Mouse (Mus musculus) liver, embryonic 16.5 days (tissue): ENCODE results near the gene Helq. TPM values are rescaled to one million over a fixed set of nuclear protein-coding genes. Genes with fewer than 3 reads are reported as not detected.
A peak's percentile ranks its signal among the peaks of the same experiment; 100 is the strongest.

Experiments
- ATAC-seq: fragments of 200-750 bp; cut with Nextera tagmentation; 2 replicates; pipeline ENCODE4 v1.8.0; 2017; ENCODE audit warnings: low read depth, mild to moderate bottlenecking, moderate number of reproducible peaks, moderate library complexity
- H3K27ac ChIP-seq: fragments of 300-500 bp; sonication (generic); 2 replicates; pipeline ENCODE4 v1.5.1; 2014; ENCODE audit warnings: mild to moderate bottlenecking, low read length
- H3K27me3 ChIP-seq: fragments of 300-500 bp; sonication (generic); 2 replicates; pipeline ENCODE4 v1.6.1; 2014; ENCODE audit warnings: low read depth, low read length, mixed read lengths; ENCODE audit not compliant: control insufficient read depth, insufficient read depth
- H3K36me3 ChIP-seq: fragments of 300-500 bp; sonication (generic); 2 replicates; pipeline ENCODE4 v1.6.1; 2014; ENCODE audit warnings: mild to moderate bottlenecking; ENCODE audit not compliant: control insufficient read depth, insufficient read depth
- H3K4me1 ChIP-seq: fragments of 300-500 bp; sonication (generic); 2 replicates; pipeline ENCODE4 v1.6.1; 2014; ENCODE audit warnings: low read depth, low read length, mixed read lengths; ENCODE audit not compliant: control insufficient read depth
- H3K4me2 ChIP-seq: fragments of 300-500 bp; sonication (generic); 2 replicates; pipeline ENCODE4 v1.6.1; 2014; ENCODE audit warnings: low read depth, low read length, mixed read lengths
- H3K4me3 ChIP-seq: fragments of 300-500 bp; sonication (generic); 2 replicates; pipeline ENCODE4 v1.5.1; 2014; ENCODE audit warnings: low read depth, mild to moderate bottlenecking, low read length
- H3K9ac ChIP-seq: fragments of 300-500 bp; sonication (generic); 2 replicates; pipeline ENCODE4 v1.6.1; 2014; ENCODE audit warnings: low read depth, low read length
- H3K9me3 ChIP-seq: fragments of 300-500 bp; sonication (generic); replicated peaks from 2 replicates; pipeline ENCODE4 v1.6.1; 2016; ENCODE audit warnings: low read length; ENCODE audit not compliant: control insufficient read depth
- WGBS: fragments of 180-500 bp; shearing (Covaris S2); extraction: QIAGEN DNeasy Blood & Tissue Kit; methylation state at CpG from one replicate; pipeline ENCODE4 v1.1.7; 2014; ENCODE audit not compliant: insufficient replicate concordance; 5-methylcytosine and 5-hydroxymethylcytosine counted together
- polyA plus RNA-seq: library from polyadenylated mRNA; unstranded; fragments of >200 nt; fragmentation: Nextera tagmentation; extraction: Ambion mirVana; gene quantifications from 2 replicates; pipeline ENCODE4 v1.2.1, GENCODE M21; 2015

The Helq gene
- polyA plus RNA-seq, result 8.4 and 8.6 TPM in 2 replicates

DNA sequence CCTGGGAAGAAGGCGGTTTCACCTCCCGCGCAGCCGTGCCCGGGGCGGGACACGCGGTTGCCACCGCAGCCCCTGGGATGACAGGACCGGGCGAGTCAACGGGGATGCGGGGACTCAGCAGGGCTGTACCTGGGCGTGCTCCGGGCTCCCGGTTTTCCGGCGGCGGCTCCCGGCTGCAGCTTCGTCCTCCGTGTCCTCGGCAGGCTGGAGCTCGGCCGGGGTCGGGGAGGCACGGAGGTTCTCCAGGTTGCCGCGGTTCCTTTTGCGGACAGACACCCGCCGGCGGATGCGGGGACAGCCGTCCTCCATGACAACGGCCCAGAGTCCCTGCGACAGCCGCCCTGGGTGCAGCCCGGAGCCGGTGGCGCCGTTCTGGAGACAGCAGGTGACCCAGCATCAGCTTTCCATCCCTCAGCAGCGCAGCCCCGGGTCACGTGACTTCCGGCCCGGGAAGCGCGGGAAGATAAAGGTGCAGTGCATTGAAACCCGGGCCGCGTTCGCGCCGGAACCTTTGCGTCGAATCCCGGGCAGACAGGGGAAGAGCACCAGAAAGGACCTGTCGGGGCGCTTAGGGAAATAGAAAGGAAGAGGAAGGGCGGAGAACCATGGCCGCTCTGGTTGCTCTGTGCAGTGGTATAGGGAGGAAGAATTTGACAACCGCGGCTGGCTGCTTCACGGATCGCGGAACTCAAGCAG, at the start of gene Helq, which contains the start of gene Mrps18c:
Helq (minus strand) TSS at position 434 of the 696 bp plus-strand sequence.
Mrps18c (plus strand) TSS at position 463 of the 696 bp plus-strand sequence.
- no peaks in the 10 kb centered on the region for H3K27me3 ChIP-seq
- ATAC-seq, result peak; percentile 97
- WGBS, result under 1% methylated on average over 67 of the region's 67 CpGs
- peaks cover 10% of the 10 kb centered on the region for H3K4me1 ChIP-seq
- H3K9ac ChIP-seq, result peak within 1 kb of the TSS; percentile 84
- peak within 1 kb of the TSS; percentile 90 for H3K4me2 ChIP-seq
- H3K36me3 ChIP-seq, result peaks cover 17% of the 10 kb centered on the region
- peak within 1 kb of the TSS; percentile 92 for H3K4me3 ChIP-seq
- no peaks in the 10 kb centered on the region for H3K9me3 ChIP-seq
- H3K27ac ChIP-seq, result peak within 1 kb of the TSS; percentile 61

DNA sequence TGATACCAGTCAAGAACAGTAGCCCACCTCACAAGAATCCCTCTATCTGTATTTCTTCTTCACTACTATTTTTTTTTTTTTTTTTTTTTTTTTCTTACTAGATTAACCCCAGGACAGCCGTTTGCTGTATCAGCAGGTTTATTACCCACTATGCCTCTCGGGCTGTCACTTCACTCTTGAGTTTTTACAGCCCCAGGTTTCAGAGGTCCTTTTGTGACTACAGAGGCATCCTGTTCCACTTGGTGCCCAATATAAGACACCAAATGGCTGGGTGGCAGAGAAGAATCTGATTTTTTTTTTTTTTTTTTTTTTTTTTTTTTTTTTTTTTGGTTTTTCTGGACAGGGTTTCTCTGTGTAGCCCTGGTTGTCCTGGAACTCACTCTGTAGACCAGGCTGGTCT, 48.7 kb upstream of the Helq start:
- Histone ChIP-seq H3K4me3 (peak overlapping the region; percentile 62), H3K4me2 (peak overlapping the region; percentile 63), H3K9ac (no peak overlapping the region), H3K36me3 (no peaks in the 10 kb centered on the region), H3K27me3 (peaks cover 36% of the 10 kb centered on the region), H3K4me1 (no peaks in the 10 kb centered on the region), H3K9me3 (no peaks in the 10 kb centered on the region), H3K27ac (no peak overlapping the region)
- 4% methylated on average over 2 of the region's 2 CpGs for WGBS
- ATAC-seq, result no peak

DNA sequence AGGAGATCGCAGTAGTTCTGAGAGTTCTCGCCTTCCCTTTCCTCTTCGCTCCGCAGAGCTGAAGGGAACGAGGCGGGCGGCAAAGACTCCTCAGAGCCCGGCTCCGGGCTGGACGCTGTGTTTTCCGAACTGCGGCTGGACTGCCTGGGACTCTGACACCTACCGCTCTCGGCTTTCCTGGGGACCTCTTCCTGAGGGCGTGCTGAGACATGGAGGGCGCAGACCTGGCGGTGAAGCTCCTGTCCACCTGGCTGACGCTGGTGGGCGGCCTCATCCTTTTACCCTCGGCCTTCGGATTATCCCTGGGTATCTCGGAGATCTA, 48.2 kb upstream of the Helq start:
- no peaks in the 10 kb centered on the region for H3K4me1 ChIP-seq
- H3K9me3 ChIP-seq, result no peaks in the 10 kb centered on the region
- peak overlapping the region; percentile 65 for H3K27ac ChIP-seq
- peaks cover 36% of the 10 kb centered on the region for H3K27me3 ChIP-seq
- H3K36me3 ChIP-seq, result no peaks in the 10 kb centered on the region
- WGBS, result under 1% methylated on average over 20 of the region's 22 CpGs
- ATAC-seq, result peak; percentile 49
- peak overlapping the region; percentile 59 for H3K9ac ChIP-seq
- H3K4me3 ChIP-seq, result peak overlapping the region; percentile 62
- peak overlapping the region; percentile 63 for H3K4me2 ChIP-seq

DNA sequence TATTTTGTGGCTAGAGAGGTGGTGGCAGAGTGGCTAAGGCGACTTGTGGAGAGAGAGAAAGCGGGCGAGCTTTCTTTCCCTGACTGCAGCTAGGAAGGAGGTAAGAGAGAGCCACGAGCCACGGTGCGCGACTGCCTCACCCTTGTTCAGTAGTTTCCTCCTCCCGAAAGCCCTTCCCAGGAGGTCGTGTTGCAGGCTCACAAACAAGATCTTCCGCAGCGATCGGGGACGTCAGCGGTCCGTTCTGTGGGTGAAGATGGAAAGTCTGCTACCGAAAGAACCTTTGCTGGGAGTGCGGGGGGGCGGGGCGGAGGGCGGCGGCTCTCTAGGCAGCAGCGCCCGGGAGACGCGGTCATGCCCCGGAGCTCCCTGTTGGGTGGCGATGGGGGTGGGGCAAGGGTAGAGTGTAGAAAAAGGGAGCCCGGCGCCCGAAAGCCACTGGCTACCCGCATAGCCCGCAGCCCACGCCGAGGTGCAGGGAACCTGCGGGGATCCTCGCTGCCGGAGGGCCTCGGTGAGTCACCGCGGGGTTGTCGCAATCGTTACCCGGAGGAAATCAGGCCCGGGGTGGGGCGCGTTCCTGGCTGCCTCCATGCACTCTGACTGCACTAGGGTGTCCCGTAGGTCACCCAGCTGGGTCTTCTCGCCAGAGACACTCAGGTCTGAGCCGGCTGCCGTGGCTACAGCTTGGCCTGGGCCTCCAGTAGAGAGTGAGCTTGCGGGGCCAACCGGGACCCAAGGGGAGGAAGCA, 47.6 kb upstream of the Helq start:
- no peaks in the 10 kb centered on the region for H3K9me3 ChIP-seq
- H3K4me2 ChIP-seq, result peak overlapping the region; percentile 63
- no peaks in the 10 kb centered on the region for H3K4me1 ChIP-seq
- H3K9ac ChIP-seq, result peak overlapping the region; percentile 59
- under 1% methylated on average over 52 of the region's 52 CpGs for WGBS
- peak; percentile 82 for ATAC-seq
- peak overlapping the region; percentile 65 for H3K27ac ChIP-seq
- H3K27me3 ChIP-seq, result peaks cover 36% of the 10 kb centered on the region
- H3K4me3 ChIP-seq, result peak overlapping the region; percentile 62
- no peaks in the 10 kb centered on the region for H3K36me3 ChIP-seq

DNA sequence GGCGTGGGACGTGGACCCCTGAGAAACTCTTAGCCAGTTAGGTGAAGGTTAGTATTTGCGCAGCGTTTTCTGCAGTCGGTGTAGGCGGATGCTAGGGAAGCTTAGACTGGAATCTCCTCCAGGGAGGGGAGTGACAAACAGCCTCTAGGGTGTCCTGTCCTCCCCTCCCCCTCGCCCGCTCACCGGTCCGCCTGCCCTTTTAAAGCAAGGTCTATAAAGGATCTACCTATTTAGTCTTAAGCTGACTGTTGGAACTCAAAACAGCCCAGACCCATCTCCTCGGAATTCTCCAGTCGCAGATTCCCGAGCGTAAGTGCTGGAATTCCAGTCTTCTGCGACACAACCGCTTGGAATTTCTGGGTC, 47.1 kb upstream of the Helq start, which contains the start of gene Gpat3:
Gpat3 (plus strand) TSS at position 229 of the 363 bp plus-strand sequence.
- WGBS, result under 1% methylated on average over 16 of the region's 16 CpGs
- peaks cover 36% of the 10 kb centered on the region for H3K27me3 ChIP-seq
- no peaks in the 10 kb centered on the region for H3K9me3 ChIP-seq
- ATAC-seq, result no peak
- no peaks in the 10 kb centered on the region for H3K4me1 ChIP-seq
- H3K36me3 ChIP-seq, result no peaks in the 10 kb centered on the region
- peak within 1 kb of the TSS; percentile 59 for H3K9ac ChIP-seq
- H3K4me2 ChIP-seq, result peak within 1 kb of the TSS; percentile 63
- peak within 1 kb of the TSS; percentile 62 for H3K4me3 ChIP-seq
- peak within 1 kb of the TSS; percentile 65 for H3K27ac ChIP-seq

DNA sequence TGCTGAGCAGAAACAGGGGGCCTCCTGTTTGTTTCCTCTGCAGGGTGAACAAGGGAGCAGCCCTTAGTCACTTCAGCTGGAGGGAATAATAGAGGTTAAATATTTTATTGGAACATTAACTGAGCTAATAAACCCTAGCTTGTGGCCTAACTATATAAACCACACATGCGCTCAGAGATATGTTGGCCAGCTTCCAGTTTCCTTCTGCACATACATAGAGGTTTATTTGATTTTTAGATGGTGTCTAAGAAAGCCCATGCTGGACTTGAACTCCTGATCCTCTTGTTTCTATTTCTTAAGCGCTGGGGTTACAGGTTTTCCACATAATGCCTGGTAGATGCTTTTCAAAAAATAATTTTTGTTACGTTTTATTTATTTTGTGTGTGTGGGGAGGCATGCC, 46.1 kb upstream of the Helq start:
- Histone ChIP-seq H3K27ac (no peak overlapping the region), H3K36me3 (no peaks in the 10 kb centered on the region), H3K27me3 (peaks cover 36% of the 10 kb centered on the region), H3K9ac (no peak overlapping the region), H3K4me1 (no peaks in the 10 kb centered on the region), H3K4me2 (no peak overlapping the region), H3K4me3 (no peak overlapping the region), H3K9me3 (no peaks in the 10 kb centered on the region)
- 49% methylated on average over 3 of the region's 3 CpGs for WGBS
- no peak for ATAC-seq

DNA sequence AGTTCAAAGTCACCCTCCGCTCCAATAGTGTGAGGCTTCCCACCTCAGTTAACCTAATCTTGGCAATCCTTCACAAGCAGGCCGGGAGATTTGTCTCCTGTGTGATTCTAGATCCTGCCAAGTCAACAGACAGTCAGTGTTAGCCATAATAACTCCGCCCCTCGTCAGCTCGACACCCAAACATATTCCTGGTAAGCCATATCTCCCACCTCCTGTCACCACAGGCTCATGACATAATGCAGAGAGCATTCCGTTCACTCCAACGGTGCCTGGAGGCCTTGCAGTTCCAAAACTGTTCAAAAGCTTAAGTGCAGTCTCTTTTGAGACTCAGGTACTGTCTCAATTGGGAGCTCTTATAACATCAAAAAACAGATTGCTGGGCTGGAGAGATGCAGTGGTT, 39.5 kb upstream of the Helq start:
- no peaks in the 10 kb centered on the region for H3K9me3 ChIP-seq
- no peaks in the 10 kb centered on the region for H3K36me3 ChIP-seq
- no peak overlapping the region for H3K9ac ChIP-seq
- WGBS, result 65% methylated on average over 7 of the region's 7 CpGs
- no peaks in the 10 kb centered on the region for H3K4me1 ChIP-seq
- no peak overlapping the region for H3K4me3 ChIP-seq
- H3K27me3 ChIP-seq, result no peaks in the 10 kb centered on the region
- H3K4me2 ChIP-seq, result no peak overlapping the region
- no peak overlapping the region for H3K27ac ChIP-seq
- ATAC-seq, result no peak

DNA sequence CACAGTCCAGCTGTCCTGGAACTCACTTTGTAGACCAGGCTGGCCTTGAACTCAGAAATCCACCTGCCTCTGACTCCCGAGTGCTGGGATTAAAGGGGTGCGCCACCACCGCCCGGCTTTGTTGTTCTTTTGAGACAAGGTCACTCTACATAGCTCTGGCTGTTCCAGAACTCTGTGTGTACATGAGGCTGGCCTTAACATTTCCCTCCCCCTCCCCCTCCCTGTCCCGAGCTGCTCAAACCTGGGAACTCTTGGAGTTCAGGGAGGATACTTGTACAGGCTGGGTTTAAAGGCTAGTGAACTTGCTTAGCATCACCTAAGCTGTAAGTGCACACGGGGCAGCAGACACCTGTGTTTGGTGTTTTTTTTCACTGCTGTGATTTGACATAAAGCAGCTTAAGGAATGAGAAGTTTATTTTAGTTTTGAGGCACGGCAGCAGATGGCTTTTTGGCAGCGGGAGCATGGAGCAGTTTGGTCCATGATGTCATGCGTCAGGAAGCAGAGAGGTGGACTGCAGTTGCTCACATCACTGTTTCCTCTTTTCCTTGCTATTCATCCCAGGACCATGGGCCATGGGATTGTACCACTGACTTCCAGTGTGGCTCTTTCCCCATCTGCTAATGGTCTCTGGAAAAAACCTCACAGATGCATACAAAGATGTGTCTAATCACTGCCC, 37.6 kb upstream of the Helq start:
- Histone ChIP-seq H3K36me3 (no peaks in the 10 kb centered on the region), H3K4me2 (no peak overlapping the region), H3K4me3 (no peak overlapping the region), H3K27ac (no peak overlapping the region), H3K27me3 (no peaks in the 10 kb centered on the region), H3K9ac (no peak overlapping the region), H3K9me3 (no peaks in the 10 kb centered on the region), H3K4me1 (no peaks in the 10 kb centered on the region)
- 44% methylated on average over 9 of the region's 9 CpGs for WGBS
- no peak for ATAC-seq
